20 mouse cellular contexts compared by ENCODE assay signal in genomic region chr13:89968671-89969070, GRCm38 (mm10).
A peak's percentile ranks its signal among the peaks of the same experiment; 100 is the strongest.
DNase-seq lines count a peak whose midpoint lies in the region; ATAC-seq and TF ChIP-seq lines count a peak whose summit lies in the region.
"Had no signal": no experiment of that assay in that cellular context is flagged by ENCODE, and none has a peak within 500 bp of the region (broad histone marks: within the 10 kb centered on the region; RNA-seq: fewer than 3 reads in every experiment).

No protein-coding gene starts in this region.

- no peak overlapping the region for H3K4me3 ChIP-seq in hindbrain, embryonic 11.5 days (ENCODE audit: low read depth, low read length)
- no peak overlapping the region for H3K4me3 ChIP-seq in hindbrain, embryonic 14.5 days (replicated peaks; ENCODE audit: low read length)
- H3K4me3 ChIP-seq in midbrain, embryonic 14.5 days (replicated peaks; ENCODE audit: low read depth, low read length), result no peak overlapping the region
- H3K4me3 ChIP-seq in midbrain, embryonic 15.5 days, result no peak overlapping the region
- H3K4me3 ChIP-seq in limb, embryonic 14.5 days (replicated peaks; ENCODE audit: low read length), result no peak overlapping the region
- no peak overlapping the region for H3K4me3 ChIP-seq in midbrain, embryonic 16.5 days (ENCODE audit: low read depth, low read length)
- H3K4me3 ChIP-seq: embryonic facial prominence, embryonic 12.5 days; midbrain, embryonic 12.5 days had no signal

- no peak for TF ChIP-seq POLR2A in limb, embryonic 14.5 days (IDR thresholded peaks at IDR 0.05; ENCODE audit: borderline replicate concordance, extremely low read depth, insufficient read depth, insufficient read length)

- DNase-seq in hindbrain, embryonic 11.5 days (ENCODE audit: low spot score), result peak; percentile 2
- no peak for DNase-seq in hindbrain, embryonic 14.5 days (ENCODE audit: low spot score)
- peak; percentile 7 for DNase-seq in midbrain, embryonic 14.5 days
- DNase-seq in embryo, embryonic 10 days (ENCODE audit: low spot score), result peak; percentile 54
- peak; percentile 11 for DNase-seq in limb, embryonic 14.5 days (ENCODE audit: low spot score)
- DNase-seq in gastrocnemius, postnatal 36 days, result no peak
- DNase-seq: adrenal gland, adult 8-10 months; heart, postnatal 10 days; kidney, adult 2 months; kidney, postnatal 10 days; layer of hippocampus, postnatal 36 days; liver, postnatal 0 days; thymus, postnatal 14 days had no signal

- H3K9me3 ChIP-seq in hindbrain, embryonic 11.5 days (ENCODE audit: control insufficient read depth, low read length), result no peaks in the 10 kb centered on the region
- no peaks in the 10 kb centered on the region for H3K9me3 ChIP-seq in hindbrain, embryonic 14.5 days (ENCODE audit: control insufficient read depth, low read length)
- H3K9me3 ChIP-seq in midbrain, embryonic 14.5 days (ENCODE audit: control insufficient read depth, low read length), result no peaks in the 10 kb centered on the region
- no peaks in the 10 kb centered on the region for H3K9me3 ChIP-seq in midbrain, embryonic 15.5 days
- H3K9me3 ChIP-seq in limb, embryonic 14.5 days (ENCODE audit: control insufficient read depth, low read length), result no peaks in the 10 kb centered on the region
- H3K9me3 ChIP-seq in midbrain, embryonic 16.5 days (replicated peaks; ENCODE audit: control insufficient read depth, low read length, poor library complexity, severe bottlenecking), result no peaks in the 10 kb centered on the region
- H3K9me3 ChIP-seq: embryonic facial prominence, embryonic 12.5 days; midbrain, embryonic 12.5 days had no signal

- no peak overlapping the region for H3K4me2 ChIP-seq in hindbrain, embryonic 11.5 days (replicated peaks; ENCODE audit: low read depth, low read length)
- no peak overlapping the region for H3K4me2 ChIP-seq in hindbrain, embryonic 14.5 days (replicated peaks)
- no peak overlapping the region for H3K4me2 ChIP-seq in midbrain, embryonic 14.5 days (ENCODE audit: low read length)
- H3K4me2 ChIP-seq in midbrain, embryonic 15.5 days, result no peak overlapping the region
- H3K4me2 ChIP-seq in limb, embryonic 14.5 days (replicated peaks; ENCODE audit: low read depth, low read length, severe bottlenecking), result no peak overlapping the region
- H3K4me2 ChIP-seq in midbrain, embryonic 16.5 days (ENCODE audit: low read length), result no peak overlapping the region
- H3K4me2 ChIP-seq: embryonic facial prominence, embryonic 12.5 days; heart, embryonic 11.5 days; midbrain, embryonic 12.5 days had no signal

- no peak overlapping the region for H3K9ac ChIP-seq in hindbrain, embryonic 11.5 days (ENCODE audit: low read depth, low read length)
- no peak overlapping the region for H3K9ac ChIP-seq in hindbrain, embryonic 14.5 days
- no peak overlapping the region for H3K9ac ChIP-seq in midbrain, embryonic 14.5 days (replicated peaks; ENCODE audit: low read length)
- H3K9ac ChIP-seq in midbrain, embryonic 15.5 days, result no peak overlapping the region
- H3K9ac ChIP-seq in limb, embryonic 14.5 days (ENCODE audit: low read depth, low read length, severe bottlenecking), result no peak overlapping the region
- no peak overlapping the region for H3K9ac ChIP-seq in midbrain, embryonic 16.5 days (ENCODE audit: low read depth, low read length)
- H3K9ac ChIP-seq: embryonic facial prominence, embryonic 12.5 days; liver, postnatal 0 days; midbrain, embryonic 12.5 days had no signal

- intact Hi-C loops in gastrocnemius, postnatal 36 days (cut with DNase I), result no loop called here

- H3K27me3 ChIP-seq in hindbrain, embryonic 11.5 days (ENCODE audit: control insufficient read depth, insufficient read depth, low read length), result no peaks in the 10 kb centered on the region
- H3K27me3 ChIP-seq in hindbrain, embryonic 14.5 days (ENCODE audit: control insufficient read depth, insufficient read depth, low read length), result no peaks in the 10 kb centered on the region
- H3K27me3 ChIP-seq in midbrain, embryonic 14.5 days (ENCODE audit: control insufficient read depth, insufficient read depth, low read length), result no peaks in the 10 kb centered on the region
- no peaks in the 10 kb centered on the region for H3K27me3 ChIP-seq in midbrain, embryonic 15.5 days (replicated peaks)
- H3K27me3 ChIP-seq in limb, embryonic 14.5 days (ENCODE audit: control insufficient read depth, insufficient read depth, low read length), result no peaks in the 10 kb centered on the region
- H3K27me3 ChIP-seq in midbrain, embryonic 16.5 days (ENCODE audit: control insufficient read depth, insufficient read depth, low read depth, low read length), result no peaks in the 10 kb centered on the region
- H3K27me3 ChIP-seq: embryonic facial prominence, embryonic 12.5 days; midbrain, embryonic 12.5 days; Patski had no signal

- no peaks in the 10 kb centered on the region for H3K4me1 ChIP-seq in hindbrain, embryonic 11.5 days (replicated peaks; ENCODE audit: control insufficient read depth, insufficient read depth, low read length)
- H3K4me1 ChIP-seq in hindbrain, embryonic 14.5 days (replicated peaks; ENCODE audit: control insufficient read depth, insufficient read depth, low read length), result no peaks in the 10 kb centered on the region
- H3K4me1 ChIP-seq in midbrain, embryonic 14.5 days (ENCODE audit: control insufficient read depth, insufficient read depth, low read length), result no peaks in the 10 kb centered on the region
- no peaks in the 10 kb centered on the region for H3K4me1 ChIP-seq in midbrain, embryonic 15.5 days
- H3K4me1 ChIP-seq in limb, embryonic 14.5 days (ENCODE audit: control insufficient read depth, insufficient read depth, low read length), result no peaks in the 10 kb centered on the region
- no peaks in the 10 kb centered on the region for H3K4me1 ChIP-seq in midbrain, embryonic 16.5 days (ENCODE audit: control insufficient read depth, insufficient read depth, low read length)
- H3K4me1 ChIP-seq: embryonic facial prominence, embryonic 12.5 days; midbrain, embryonic 12.5 days had no signal

- no peak overlapping the region for H3K27ac ChIP-seq in hindbrain, embryonic 11.5 days (ENCODE audit: low read depth, low read length)
- H3K27ac ChIP-seq in hindbrain, embryonic 14.5 days, result no peak overlapping the region
- H3K27ac ChIP-seq in midbrain, embryonic 14.5 days (replicated peaks; ENCODE audit: low read depth, low read length), result no peak overlapping the region
- H3K27ac ChIP-seq in midbrain, embryonic 15.5 days, result no peak overlapping the region
- H3K27ac ChIP-seq in limb, embryonic 14.5 days (replicated peaks; ENCODE audit: low read depth, low read length), result no peak overlapping the region
- no peak overlapping the region for H3K27ac ChIP-seq in midbrain, embryonic 16.5 days (ENCODE audit: low read length)
- H3K27ac ChIP-seq: embryonic facial prominence, embryonic 12.5 days; midbrain, embryonic 12.5 days had no signal

- no peaks in the 10 kb centered on the region for H3K36me3 ChIP-seq in hindbrain, embryonic 11.5 days (ENCODE audit: control insufficient read depth, insufficient read depth, low read length)
- H3K36me3 ChIP-seq in hindbrain, embryonic 14.5 days (replicated peaks; ENCODE audit: control insufficient read depth, insufficient read depth), result no peaks in the 10 kb centered on the region
- H3K36me3 ChIP-seq in midbrain, embryonic 14.5 days (ENCODE audit: control insufficient read depth, insufficient read depth, low read length), result no peaks in the 10 kb centered on the region
- no peaks in the 10 kb centered on the region for H3K36me3 ChIP-seq in midbrain, embryonic 15.5 days (replicated peaks)
- no peaks in the 10 kb centered on the region for H3K36me3 ChIP-seq in limb, embryonic 14.5 days (ENCODE audit: control insufficient read depth, insufficient read depth, low read length)
- 0 out of 2 replicates have a peak, but pooled peaks cover 2% of the 10 kb centered on the region for H3K36me3 ChIP-seq in midbrain, embryonic 16.5 days (ENCODE audit: control insufficient read depth, insufficient read depth, low read length)
- H3K36me3 ChIP-seq: embryonic facial prominence, embryonic 12.5 days; midbrain, embryonic 12.5 days had no signal

- no peak for ATAC-seq in hindbrain, embryonic 11.5 days (ENCODE audit: low FRiP score)
- ATAC-seq in hindbrain, embryonic 14.5 days (ENCODE audit: low FRiP score), result no peak
- ATAC-seq in midbrain, embryonic 14.5 days (ENCODE audit: low FRiP score, low TSS enrichment), result no peak
- no peak for ATAC-seq in midbrain, embryonic 15.5 days (replicated peaks)
- no peak for ATAC-seq in limb, embryonic 14.5 days (ENCODE audit: low FRiP score, low read depth)
- no peak for ATAC-seq in midbrain, embryonic 16.5 days
- ATAC-seq: forebrain, embryonic 16.5 days; liver, postnatal 0 days; Patski had no signal

Comparison
In these comparisons a context has a peak if more than half of its experiments do, and no peak if none do; other contexts are left out.
1. DNase-seq: peak in hindbrain, embryonic 11.5 days (single experiment), midbrain, embryonic 14.5 days (single experiment), embryo, embryonic 10 days (single experiment) and limb, embryonic 14.5 days (single experiment); none in hindbrain, embryonic 14.5 days (single experiment) and gastrocnemius, postnatal 36 days (0 of 2).